Mouse (Mus musculus) limb, embryonic 15.5 days (tissue): Measurements from ENCODE around the gene Tbc1d4. TPM values are rescaled to one million over a fixed set of nuclear protein-coding genes. Genes with fewer than 3 reads are reported as not detected.

ENCODE experiments used
- ATAC-seq: fragments of 200-750 bp; cut with Nextera tagmentation; 2 replicates; pipeline ENCODE4 v1.8.0; 2017; ENCODE audit warnings: low read depth, moderate TSS enrichment; ENCODE audit not compliant: insufficient number of reproducible peaks, low FRiP score, low TSS enrichment
- H3K27ac ChIP-seq: fragments of 300-500 bp; sonication (generic); 2 replicates; pipeline ENCODE4 v1.5.1; 2015; ENCODE audit warnings: moderate library complexity, mild to moderate bottlenecking, inconsistent platforms
- H3K27me3 ChIP-seq: fragments of 300-500 bp; sonication (generic); 2 replicates; pipeline ENCODE4 v1.6.1; 2015; ENCODE audit warnings: inconsistent platforms
- H3K36me3 ChIP-seq: fragments of 300-500 bp; sonication (generic); 2 replicates; pipeline ENCODE4 v1.6.1; 2015; ENCODE audit warnings: inconsistent platforms
- H3K4me1 ChIP-seq: fragments of 300-500 bp; sonication (generic); 2 replicates; pipeline ENCODE4 v1.6.1; 2015; ENCODE audit warnings: inconsistent platforms
- H3K4me2 ChIP-seq: fragments of 300-500 bp; sonication (generic); 2 replicates; pipeline ENCODE4 v1.6.1; 2015; ENCODE audit warnings: mild to moderate bottlenecking, inconsistent platforms
- H3K4me3 ChIP-seq: fragments of 300-500 bp; sonication (generic); 2 replicates; pipeline ENCODE4 v1.5.1; 2015; ENCODE audit warnings: mild to moderate bottlenecking, inconsistent platforms
- H3K9ac ChIP-seq: fragments of 300-500 bp; sonication (generic); 2 replicates; pipeline ENCODE4 v1.6.1; 2015; ENCODE audit warnings: inconsistent platforms
- H3K9me3 ChIP-seq: fragments of 300-500 bp; sonication (generic); 2 replicates; pipeline ENCODE4 v1.6.1; 2016; ENCODE audit warnings: inconsistent platforms
- WGBS: fragments of 180-500 bp; shearing (Covaris S2); methylation state at CpG from one replicate; pipeline ENCODE4 v1.1.7; 2015; 5-methylcytosine and 5-hydroxymethylcytosine counted together
- polyA plus RNA-seq: library from polyadenylated mRNA; unstranded; fragments of >200 nt; fragmentation: Nextera tagmentation; extraction: Ambion mirVana; gene quantifications from 2 replicates; pipeline ENCODE4 v1.2.1, GENCODE M21; 2015

Gene Tbc1d4
- polyA plus RNA-seq, 1 experiment from 2014 or later, result 11.5 TPM

- H3K4me1 ChIP-seq, result peaks cover 7% of the 10 kb centered on the region
- no peak overlapping the region for H3K4me3 ChIP-seq
- no peak overlapping the region for H3K4me2 ChIP-seq
- no peak overlapping the region for H3K9ac ChIP-seq
- no peaks in the 10 kb centered on the region for H3K9me3 ChIP-seq
- no peaks in the 10 kb centered on the region for H3K36me3 ChIP-seq
- H3K27me3 ChIP-seq, result no peaks in the 10 kb centered on the region
- H3K27ac ChIP-seq, result no peak overlapping the region
- no peak for ATAC-seq
Observed at GRCm38 (mm10) chr14:101505805-101506204, 103.2 kb downstream of the Tbc1d4 start.

GRCm38 (mm10) chr14:101504473-101505200 lies 104.4 kb downstream of the Tbc1d4 start:
- 88% methylated on average over 13 of the region's 13 CpGs for WGBS
- no peak overlapping the region for H3K4me3 ChIP-seq
- H3K9ac ChIP-seq, result no peak overlapping the region
- H3K36me3 ChIP-seq, result no peaks in the 10 kb centered on the region
- no peaks in the 10 kb centered on the region for H3K9me3 ChIP-seq
- H3K27ac ChIP-seq, result no peak overlapping the region
- ATAC-seq, result no peak
- H3K4me2 ChIP-seq, result no peak overlapping the region
- H3K27me3 ChIP-seq, result no peaks in the 10 kb centered on the region
- H3K4me1 ChIP-seq, result peaks cover 3% of the 10 kb centered on the region; the same call in 1 of the 2 replicates

GRCm38 (mm10) chr14:101503168-101503961 lies 105.6 kb downstream of the Tbc1d4 start:
- H3K9me3 ChIP-seq, result no peaks in the 10 kb centered on the region
- peaks cover 3% of the 10 kb centered on the region; the same call in 1 of the 2 replicates for H3K4me1 ChIP-seq
- no peak for ATAC-seq
- no peaks in the 10 kb centered on the region for H3K36me3 ChIP-seq
- no peak overlapping the region; the same call in 1 of the 2 replicates for H3K27ac ChIP-seq
- no peak overlapping the region for H3K4me2 ChIP-seq
- WGBS, result 65% methylated on average over 3 of the region's 3 CpGs
- H3K4me3 ChIP-seq, result no peak overlapping the region
- no peak overlapping the region for H3K9ac ChIP-seq
- no peaks in the 10 kb centered on the region for H3K27me3 ChIP-seq

GRCm38 (mm10) chr14:101501868-101502267 lies 107.1 kb downstream of the Tbc1d4 start:
- 80% methylated on average over 6 of the region's 6 CpGs for WGBS
- no peaks in the 10 kb centered on the region for H3K9me3 ChIP-seq
- no peaks in the 10 kb centered on the region for H3K4me1 ChIP-seq
- H3K36me3 ChIP-seq, result no peaks in the 10 kb centered on the region
- no peak for ATAC-seq
- no peak overlapping the region for H3K4me2 ChIP-seq
- no peak overlapping the region for H3K9ac ChIP-seq
- no peaks in the 10 kb centered on the region for H3K27me3 ChIP-seq
- H3K27ac ChIP-seq, result no peak overlapping the region
- no peak overlapping the region for H3K4me3 ChIP-seq

DNA sequence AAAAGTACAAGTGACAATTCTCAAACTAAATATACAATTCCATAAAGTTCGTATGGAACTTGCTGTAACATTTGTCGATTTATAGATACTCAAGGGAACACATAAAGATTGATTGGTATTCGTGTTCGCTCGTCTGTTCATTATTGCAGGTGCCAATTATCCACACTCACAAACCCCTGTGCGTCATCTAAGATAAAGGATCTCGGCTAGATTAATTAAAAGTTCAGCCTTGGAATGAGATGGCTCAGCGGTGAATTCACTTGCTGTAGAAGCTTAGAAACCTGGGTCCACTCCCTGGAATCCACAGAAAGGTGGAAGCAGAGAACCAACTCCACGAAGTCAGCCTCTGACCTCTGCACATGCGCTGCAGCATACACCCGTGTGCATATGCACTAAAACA lies 107.5 kb downstream of the Tbc1d4 start:
- Histone ChIP-seq H3K27ac (no peak overlapping the region), H3K4me2 (no peak overlapping the region), H3K9ac (no peak overlapping the region), H3K36me3 (no peaks in the 10 kb centered on the region), H3K4me1 (no peaks in the 10 kb centered on the region), H3K9me3 (no peaks in the 10 kb centered on the region), H3K4me3 (no peak overlapping the region), H3K27me3 (no peaks in the 10 kb centered on the region)
- no peak for ATAC-seq
- 75% methylated on average over 11 of the region's 11 CpGs for WGBS

- 73% methylated on average over 11 of the region's 11 CpGs for WGBS
- H3K4me1 ChIP-seq, result no peaks in the 10 kb centered on the region
- ATAC-seq, result no peak
- no peak overlapping the region for H3K9ac ChIP-seq
- H3K27ac ChIP-seq, result no peak overlapping the region
- H3K4me2 ChIP-seq, result no peak overlapping the region
- no peak overlapping the region for H3K4me3 ChIP-seq
- no peaks in the 10 kb centered on the region for H3K9me3 ChIP-seq
- H3K27me3 ChIP-seq, result no peaks in the 10 kb centered on the region
- H3K36me3 ChIP-seq, result no peaks in the 10 kb centered on the region
Observed at GRCm38 (mm10) chr14:101500826-101501225, 108.2 kb downstream of the Tbc1d4 start.

GRCm38 (mm10) chr14:101499838-101500237 lies 109.2 kb downstream of the Tbc1d4 start:
- ATAC-seq, result no peak
- H3K27ac ChIP-seq, result no peak overlapping the region
- WGBS, result 95% methylated on average over 1 of the region's 1 CpGs

DNA sequence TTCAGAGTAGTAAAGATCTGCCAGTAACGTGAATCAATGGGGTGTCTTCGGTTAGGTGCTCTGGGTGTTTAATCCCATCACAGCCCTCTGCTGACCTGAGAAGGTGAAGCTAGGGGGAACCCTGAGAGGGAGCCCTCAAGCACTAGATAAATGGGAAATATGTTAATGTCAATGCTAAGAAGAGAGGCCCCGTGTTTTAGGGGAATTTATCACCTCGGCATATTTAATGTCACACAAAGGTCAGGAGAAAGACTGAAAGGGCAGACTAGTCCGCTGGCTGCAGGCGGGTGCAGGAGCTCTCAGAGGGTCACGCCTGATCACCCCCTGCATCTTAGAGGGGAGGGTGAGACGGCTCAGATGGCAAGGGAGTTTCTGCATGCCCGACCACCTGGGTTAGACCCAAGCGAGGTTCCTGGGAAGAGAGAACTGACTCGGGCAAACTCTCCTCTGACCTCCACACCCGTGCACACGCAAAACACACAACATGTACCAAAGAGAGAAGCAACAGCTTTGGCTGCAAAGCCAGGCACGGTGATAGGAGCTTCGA lies 120.7 kb downstream of the Tbc1d4 start:
- ATAC-seq, result no peak
- Histone ChIP-seq H3K36me3 (0 out of 2 replicates have a peak, but pooled peaks cover 3% of the 10 kb centered on the region), H3K27ac (no peak overlapping the region), H3K4me1 (no peaks in the 10 kb centered on the region), H3K9ac (no peak overlapping the region), H3K27me3 (no peaks in the 10 kb centered on the region), H3K4me2 (no peak overlapping the region), H3K9me3 (no peaks in the 10 kb centered on the region), H3K4me3 (no peak overlapping the region)
- 65% methylated on average over 15 of the region's 15 CpGs for WGBS

More at GRCm38 (mm10) chr14:101499838-101500237, 109.2 kb downstream of the Tbc1d4 start:
- peaks cover 3% of the 10 kb centered on the region; the same call in 1 of the 2 replicates for H3K4me1 ChIP-seq
- no peaks in the 10 kb centered on the region for H3K9me3 ChIP-seq
- no peak overlapping the region for H3K9ac ChIP-seq
- H3K27me3 ChIP-seq, result no peaks in the 10 kb centered on the region
- H3K4me3 ChIP-seq, result no peak overlapping the region
- H3K4me2 ChIP-seq, result no peak overlapping the region
- no peaks in the 10 kb centered on the region for H3K36me3 ChIP-seq

DNA sequence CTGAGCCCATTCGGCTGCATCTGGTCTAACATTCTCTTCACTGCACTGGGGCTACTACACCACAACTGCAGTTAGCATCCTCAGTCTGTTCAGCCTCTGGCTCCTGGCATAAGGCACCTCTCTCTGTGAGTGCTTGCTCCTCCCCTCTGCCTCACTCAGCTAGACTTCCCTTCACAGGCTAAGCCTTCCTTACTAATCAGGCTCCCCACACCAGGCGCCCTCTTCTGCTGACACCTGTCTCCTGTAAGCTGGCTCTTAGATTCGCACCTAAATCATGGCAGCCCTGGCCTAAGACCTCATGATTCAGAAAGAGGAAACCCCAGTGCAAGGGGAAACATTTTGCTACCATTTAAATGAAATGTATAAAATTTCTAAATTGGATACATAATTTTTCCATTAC lies 122.4 kb downstream of the Tbc1d4 start:
- Histone ChIP-seq H3K36me3 (0 out of 2 replicates have a peak, but pooled peaks cover 3% of the 10 kb centered on the region), H3K4me1 (no peaks in the 10 kb centered on the region), H3K4me2 (no peak overlapping the region), H3K27ac (no peak overlapping the region), H3K27me3 (no peaks in the 10 kb centered on the region), H3K9me3 (no peaks in the 10 kb centered on the region), H3K9ac (no peak overlapping the region), H3K4me3 (no peak overlapping the region)
- 46% methylated on average over 3 of the region's 3 CpGs for WGBS
- no peak for ATAC-seq

GRCm38 (mm10) chr14:101483230-101483629 lies 125.8 kb downstream of the Tbc1d4 start:
- H3K4me2 ChIP-seq, result no peak overlapping the region
- no peaks in the 10 kb centered on the region for H3K4me1 ChIP-seq
- no peak overlapping the region for H3K27ac ChIP-seq
- H3K27me3 ChIP-seq, result no peaks in the 10 kb centered on the region
- no peak overlapping the region for H3K4me3 ChIP-seq
- no peak overlapping the region for H3K9ac ChIP-seq
- no peak for ATAC-seq
- H3K36me3 ChIP-seq, result peaks cover 7% of the 10 kb centered on the region; the same call in 1 of the 2 replicates
- WGBS, result 54% methylated on average over 4 of the region's 4 CpGs
- H3K9me3 ChIP-seq, result no peaks in the 10 kb centered on the region

- H3K27me3 ChIP-seq, result no peaks in the 10 kb centered on the region
- 42% methylated on average over 4 of the region's 4 CpGs for WGBS
- H3K4me2 ChIP-seq, result no peak overlapping the region
- ATAC-seq, result no peak
- H3K9ac ChIP-seq, result no peak overlapping the region
- H3K27ac ChIP-seq, result no peak overlapping the region
- no peak overlapping the region for H3K4me3 ChIP-seq
- H3K9me3 ChIP-seq, result no peaks in the 10 kb centered on the region
- peaks cover 8% of the 10 kb centered on the region; the same call in 1 of the 2 replicates for H3K36me3 ChIP-seq
- H3K4me1 ChIP-seq, result no peaks in the 10 kb centered on the region
Observed at GRCm38 (mm10) chr14:101482270-101482669, 126.7 kb downstream of the Tbc1d4 start.

DNA sequence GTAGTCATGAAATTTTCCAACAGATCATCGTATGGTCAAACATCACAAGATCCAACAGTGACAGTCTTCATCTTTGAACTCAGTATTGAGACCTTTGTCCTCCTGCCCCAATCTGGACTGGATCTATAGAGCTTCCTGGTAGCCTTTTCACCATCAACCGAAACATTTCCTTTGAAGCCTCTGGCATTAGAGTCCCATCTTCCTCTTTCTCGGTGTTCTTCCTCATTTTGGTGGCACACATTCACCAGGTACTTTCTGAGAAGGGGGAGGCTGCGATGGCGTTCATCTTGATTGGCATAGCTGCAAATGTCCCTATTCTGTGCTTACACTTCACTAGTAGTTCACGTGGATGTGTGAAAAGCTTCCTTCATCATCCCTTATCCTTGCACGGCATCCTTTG lies 127.8 kb downstream of the Tbc1d4 start:
- H3K4me2 ChIP-seq, result no peak overlapping the region
- H3K4me1 ChIP-seq, result no peaks in the 10 kb centered on the region
- H3K27me3 ChIP-seq, result no peaks in the 10 kb centered on the region
- H3K27ac ChIP-seq, result no peak overlapping the region
- H3K9me3 ChIP-seq, result no peaks in the 10 kb centered on the region
- 87% methylated on average over 7 of the region's 7 CpGs for WGBS
- peaks cover 8% of the 10 kb centered on the region; the same call in 1 of the 2 replicates for H3K36me3 ChIP-seq
- H3K4me3 ChIP-seq, result no peak overlapping the region
- no peak overlapping the region for H3K9ac ChIP-seq
- no peak for ATAC-seq
